Mouse (Mus musculus): ENCODE measurements around the gene Rpl29. TPM values are rescaled to one million over a fixed set of nuclear protein-coding genes. Genes with fewer than 3 reads are reported as not detected.

The Rpl29 gene
- polyA plus RNA-seq (2015; fragmentation: Nextera tagmentation; extraction: Ambion mirVana) = 476 and 565 TPM in 2 replicates

DNA sequence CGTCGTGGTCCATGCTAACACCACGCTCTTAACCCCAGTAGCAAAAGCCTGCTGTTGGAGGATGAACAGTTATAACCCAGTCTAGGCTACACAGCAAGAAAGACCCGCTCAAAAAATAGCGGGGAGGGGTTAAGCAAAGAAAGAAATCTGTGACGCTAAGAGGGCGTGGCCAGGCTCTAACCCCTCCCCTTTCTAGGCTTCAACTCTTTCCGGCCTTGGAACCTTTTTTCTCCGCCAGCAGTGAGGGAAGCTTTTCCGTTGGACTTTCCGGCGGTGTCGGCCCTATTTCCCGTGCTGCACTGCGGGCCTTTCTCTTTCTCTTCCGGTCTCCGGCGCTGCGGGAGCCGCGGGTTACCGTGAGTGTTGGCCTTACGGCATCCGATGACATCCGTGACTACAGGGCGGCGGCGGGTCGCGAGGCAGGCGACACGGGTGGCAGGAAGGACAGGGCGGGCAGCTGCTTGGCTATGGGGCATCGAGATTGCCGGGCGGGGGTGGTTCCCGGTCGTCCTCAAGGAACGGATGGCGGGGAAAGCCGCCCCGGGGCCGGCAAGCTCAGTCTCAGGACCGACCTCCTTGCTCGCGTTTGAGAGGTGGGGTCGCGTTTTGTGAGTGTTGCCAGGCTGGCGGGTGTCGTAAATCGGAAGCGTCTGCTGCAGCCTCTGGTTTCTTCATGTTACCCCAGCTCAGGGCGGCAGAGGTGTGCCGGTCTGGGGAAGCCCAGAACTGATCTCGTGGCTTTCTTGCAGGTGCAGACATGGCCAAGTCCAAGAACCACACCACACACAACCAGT is at the start of gene Rpl29:
Gene Rpl29, plus strand, starts transcription at position 234 of the 794 bp plus-strand sequence.
- WGBS = under 1% methylated on average over 53 of the region's 55 CpGs
- H3K27ac ChIP-seq (ENCODE audit: low read length) = peak within 1 kb of the TSS; percentile 95
- peak within 1 kb of the TSS; percentile 87 for H3K4me2 ChIP-seq (ENCODE audit: low read depth, low read length)
- H3K9me3 ChIP-seq (replicated peaks; ENCODE audit: control insufficient read depth, low read length) = no peaks in the 10 kb centered on the region
- peak within 1 kb of the TSS; percentile 92 for H3K4me3 ChIP-seq (ENCODE audit: low read length)
- peaks cover 10% of the 10 kb centered on the region for H3K4me1 ChIP-seq (ENCODE audit: control insufficient read depth, insufficient read depth, low read length)
- H3K9ac ChIP-seq (ENCODE audit: low read length) = peak within 1 kb of the TSS; percentile 96
- H3K27me3 ChIP-seq (ENCODE audit: control insufficient read depth, insufficient read depth, low read length) = no peaks in the 10 kb centered on the region
- peak; percentile 93 for ATAC-seq (replicated peaks; ENCODE audit: extremely low read depth, insufficient read depth, low FRiP score)
- H3K36me3 ChIP-seq (ENCODE audit: control insufficient read depth, insufficient read depth) = peaks cover 29% of the 10 kb centered on the region

DNA sequence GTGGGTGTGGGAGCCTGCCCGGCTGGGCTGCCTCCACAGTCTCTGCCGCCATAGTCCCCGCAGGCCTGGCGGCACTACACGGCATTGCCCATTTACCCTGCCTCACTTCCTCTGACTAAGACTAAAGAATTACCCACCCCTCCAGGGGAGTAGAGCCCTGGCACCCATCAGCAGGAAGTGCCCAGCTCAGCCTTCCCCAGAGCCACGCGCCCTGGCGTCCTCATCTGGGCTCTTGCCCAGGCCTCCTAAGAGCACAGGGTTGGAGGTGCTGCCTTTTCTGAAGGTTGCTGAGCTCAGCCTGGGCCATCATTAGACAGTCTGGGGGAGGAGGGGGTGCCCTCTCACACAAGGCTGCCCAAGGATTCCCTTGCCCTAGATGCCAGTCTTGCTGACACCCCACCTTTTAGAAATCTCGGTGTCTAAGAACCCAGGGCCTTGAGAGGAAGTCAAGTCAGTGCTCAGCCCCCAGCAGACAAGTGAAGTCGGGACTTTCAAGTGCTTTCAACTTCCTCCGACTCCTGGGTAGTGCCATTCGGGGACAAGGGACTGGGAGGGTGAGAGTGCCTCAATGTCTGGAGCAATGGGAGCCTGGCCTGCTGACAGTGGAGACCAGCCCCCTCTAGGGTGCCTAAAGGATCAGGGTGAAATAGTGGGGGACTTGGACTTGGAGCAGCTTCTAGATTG is 42.9 kb upstream of the Rpl29 start:
- Histone ChIP-seq H3K36me3 (ENCODE audit: control insufficient read depth, insufficient read depth) (no peaks in the 10 kb centered on the region), H3K27ac (ENCODE audit: low read length) (no peak overlapping the region), H3K4me2 (ENCODE audit: low read depth, low read length) (no peak overlapping the region), H3K4me1 (ENCODE audit: control insufficient read depth, insufficient read depth, low read length) (peaks cover 12% of the 10 kb centered on the region), H3K9me3 (replicated peaks; ENCODE audit: control insufficient read depth, low read length) (peaks cover 5% of the 10 kb centered on the region; the same call in 1 of the 2 replicates), H3K4me3 (ENCODE audit: low read length) (no peak overlapping the region), H3K9ac (ENCODE audit: low read length) (no peak overlapping the region), H3K27me3 (ENCODE audit: control insufficient read depth, insufficient read depth, low read length) (no peaks in the 10 kb centered on the region)
- no peak for ATAC-seq (replicated peaks; ENCODE audit: extremely low read depth, insufficient read depth, low FRiP score)
- 76% methylated on average over 12 of the region's 12 CpGs for WGBS

DNA sequence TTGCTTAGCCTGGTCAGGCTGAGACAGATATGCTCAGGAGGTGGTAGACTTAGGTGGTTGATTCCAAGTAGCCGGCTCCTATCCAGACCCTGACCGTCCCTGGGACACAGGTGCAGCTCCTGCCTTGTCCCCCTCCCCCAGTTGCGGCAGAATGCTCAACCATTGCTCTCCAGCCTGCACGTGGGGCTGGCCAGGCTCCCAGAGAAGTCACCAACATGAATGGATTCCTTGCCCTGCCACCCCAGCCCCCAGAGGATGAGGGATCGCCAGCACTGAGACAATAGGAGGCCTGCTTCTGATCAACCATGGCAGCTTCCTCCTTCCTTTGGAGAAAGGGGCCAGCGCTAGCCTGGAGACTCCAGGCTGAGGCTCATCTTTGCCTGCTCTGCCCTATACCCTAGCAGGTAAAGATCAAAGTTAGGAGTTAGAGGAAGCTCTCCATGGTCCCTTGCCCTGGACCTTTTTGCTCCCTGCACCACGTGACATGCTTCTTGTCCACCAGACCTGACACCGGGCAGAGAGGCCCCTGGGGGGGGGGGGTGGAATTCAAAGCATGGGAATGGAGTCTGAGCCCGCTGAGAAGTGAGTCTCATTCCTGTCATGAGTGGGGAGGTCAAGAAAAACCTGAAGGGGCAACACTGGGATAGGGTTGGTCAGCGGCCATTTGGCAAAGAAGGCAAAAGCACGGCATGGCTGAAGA is 36.3 kb upstream of the Rpl29 start:
- no peak overlapping the region for H3K4me2 ChIP-seq (ENCODE audit: low read depth, low read length)
- H3K27me3 ChIP-seq (ENCODE audit: control insufficient read depth, insufficient read depth, low read length) = no peaks in the 10 kb centered on the region
- H3K4me3 ChIP-seq (ENCODE audit: low read length) = no peak overlapping the region
- ATAC-seq (replicated peaks; ENCODE audit: extremely low read depth, insufficient read depth, low FRiP score) = no peak
- H3K27ac ChIP-seq (ENCODE audit: low read length) = no peak overlapping the region
- WGBS = 51% methylated on average over 11 of the region's 11 CpGs
- H3K4me1 ChIP-seq (ENCODE audit: control insufficient read depth, insufficient read depth, low read length) = peaks cover 32% of the 10 kb centered on the region
- peaks cover 5% of the 10 kb centered on the region; the same call in 1 of the 2 replicates for H3K9me3 ChIP-seq (replicated peaks; ENCODE audit: control insufficient read depth, low read length)
- H3K36me3 ChIP-seq (ENCODE audit: control insufficient read depth, insufficient read depth) = no peaks in the 10 kb centered on the region
- H3K9ac ChIP-seq (ENCODE audit: low read length) = no peak overlapping the region

DNA sequence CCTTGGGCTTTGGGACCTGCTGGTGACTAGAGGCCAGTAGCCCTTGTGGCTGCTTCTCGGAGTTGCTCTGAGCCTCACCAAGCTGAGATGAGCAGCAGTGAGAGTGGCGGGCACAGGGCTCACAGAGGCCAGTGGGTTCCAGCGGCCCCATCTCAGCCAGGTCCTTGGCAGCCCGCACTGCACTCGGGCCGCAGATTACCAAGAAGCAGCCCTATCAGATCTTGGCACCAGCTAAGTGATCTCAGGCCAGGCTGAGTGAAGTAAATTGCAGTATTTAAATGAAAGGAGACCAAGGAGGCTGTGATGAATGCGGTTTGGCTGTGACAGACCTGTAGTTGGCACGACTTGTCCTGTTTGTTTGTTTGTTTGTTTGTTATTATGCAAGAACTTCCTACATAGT is 35.7 kb upstream of the Rpl29 start:
- Histone ChIP-seq H3K4me2 (ENCODE audit: low read depth, low read length) (no peak overlapping the region), H3K27ac (ENCODE audit: low read length) (no peak overlapping the region), H3K36me3 (ENCODE audit: control insufficient read depth, insufficient read depth) (no peaks in the 10 kb centered on the region), H3K4me1 (ENCODE audit: control insufficient read depth, insufficient read depth, low read length) (peaks cover 34% of the 10 kb centered on the region), H3K9ac (ENCODE audit: low read length) (no peak overlapping the region), H3K27me3 (ENCODE audit: control insufficient read depth, insufficient read depth, low read length) (no peaks in the 10 kb centered on the region), H3K4me3 (ENCODE audit: low read length) (no peak overlapping the region), H3K9me3 (replicated peaks; ENCODE audit: control insufficient read depth, low read length) (peaks cover 5% of the 10 kb centered on the region; the same call in 1 of the 2 replicates)
- WGBS = 75% methylated on average over 8 of the region's 8 CpGs
- no peak for ATAC-seq (replicated peaks; ENCODE audit: extremely low read depth, insufficient read depth, low FRiP score)

DNA sequence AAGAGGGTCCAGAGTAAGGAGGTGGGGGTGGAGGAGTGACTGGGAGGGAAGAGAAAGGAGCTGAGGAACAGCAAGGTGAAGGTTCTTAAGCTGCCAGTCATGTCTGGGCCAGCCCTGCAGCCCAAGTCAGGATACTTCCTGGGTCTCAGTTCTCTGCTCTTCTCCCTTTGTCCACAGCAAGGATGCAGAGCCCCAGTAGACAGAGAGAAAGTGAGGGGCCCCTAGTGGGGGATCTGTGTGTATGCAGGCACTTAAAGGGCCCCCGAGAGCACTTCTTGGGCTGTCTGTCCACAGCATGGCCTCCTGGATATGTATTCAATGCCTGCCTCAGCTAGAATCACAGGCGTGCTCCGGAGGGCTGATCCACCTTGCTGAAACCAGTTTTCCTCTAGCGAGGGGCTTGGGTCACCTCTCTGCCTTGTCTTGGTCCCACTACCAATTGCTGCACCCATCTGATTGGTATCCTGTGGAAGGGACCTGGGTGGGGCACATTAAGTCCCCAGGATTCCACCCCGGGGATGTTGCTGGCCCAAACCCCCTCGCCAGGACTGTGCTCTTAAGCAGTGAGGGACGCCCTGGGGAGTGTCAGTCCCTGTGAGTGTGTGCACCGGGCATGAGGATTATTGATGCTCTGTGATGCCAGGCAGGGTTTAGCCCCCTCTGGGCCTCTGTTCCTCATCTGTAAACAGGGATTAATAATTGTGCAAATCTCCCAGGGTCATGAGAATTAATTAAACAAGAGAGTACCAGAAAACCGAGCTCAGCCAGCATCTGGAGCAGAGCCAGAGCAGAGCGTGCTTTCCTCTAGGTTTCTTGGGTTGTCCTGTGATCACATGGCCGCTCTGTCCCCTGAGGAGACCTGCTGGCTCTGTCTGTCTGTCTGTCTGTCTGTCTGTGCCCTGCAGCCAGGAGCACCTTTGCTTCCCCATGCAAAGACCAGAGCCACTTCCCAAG is 34.3 kb upstream of the Rpl29 start:
- Histone ChIP-seq H3K27me3 (ENCODE audit: control insufficient read depth, insufficient read depth, low read length) (no peaks in the 10 kb centered on the region), H3K27ac (ENCODE audit: low read length) (no peak overlapping the region), H3K36me3 (ENCODE audit: control insufficient read depth, insufficient read depth) (no peaks in the 10 kb centered on the region), H3K9ac (ENCODE audit: low read length) (0 out of 2 replicates have a peak overlapping the region, but pooled peaks have one; percentile 4), H3K4me1 (ENCODE audit: control insufficient read depth, insufficient read depth, low read length) (peaks cover 34% of the 10 kb centered on the region), H3K9me3 (replicated peaks; ENCODE audit: control insufficient read depth, low read length) (no peaks in the 10 kb centered on the region; the same call in 1 of the 2 replicates), H3K4me3 (ENCODE audit: low read length) (no peak overlapping the region), H3K4me2 (ENCODE audit: low read depth, low read length) (no peak overlapping the region)
- ATAC-seq (replicated peaks; ENCODE audit: extremely low read depth, insufficient read depth, low FRiP score) = no peak
- WGBS = 60% methylated on average over 11 of the region's 11 CpGs

DNA sequence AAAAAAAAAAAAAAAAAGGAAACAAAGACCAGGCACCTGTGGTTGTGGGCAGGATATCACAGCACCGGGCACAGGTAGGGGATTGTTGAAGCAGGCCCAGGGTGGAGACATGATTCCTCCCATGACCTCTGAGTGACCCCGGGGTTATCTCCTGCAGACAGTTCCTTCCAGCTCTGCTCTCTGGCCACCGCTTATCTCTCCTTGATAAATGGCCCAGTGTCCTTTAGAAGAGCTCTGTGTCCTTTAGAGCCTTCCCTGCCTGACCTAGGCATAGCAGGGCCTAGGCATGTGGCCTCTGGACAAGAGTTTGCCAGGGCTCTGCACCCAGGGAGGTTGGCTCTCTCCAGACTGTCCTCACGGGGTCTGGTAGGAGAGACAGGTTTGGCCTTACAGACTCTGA is 31.5 kb upstream of the Rpl29 start:
- Histone ChIP-seq H3K4me1 (ENCODE audit: control insufficient read depth, insufficient read depth, low read length) (peaks cover 31% of the 10 kb centered on the region), H3K36me3 (ENCODE audit: control insufficient read depth, insufficient read depth) (no peaks in the 10 kb centered on the region), H3K4me2 (ENCODE audit: low read depth, low read length) (no peak overlapping the region), H3K9ac (ENCODE audit: low read length) (0 out of 2 replicates have a peak overlapping the region, but pooled peaks have one; percentile 30), H3K27ac (ENCODE audit: low read length) (peak overlapping the region; percentile 38; the same call in 1 of the 2 replicates), H3K4me3 (ENCODE audit: low read length) (no peak overlapping the region), H3K27me3 (ENCODE audit: control insufficient read depth, insufficient read depth, low read length) (no peaks in the 10 kb centered on the region), H3K9me3 (replicated peaks; ENCODE audit: control insufficient read depth, low read length) (no peaks in the 10 kb centered on the region)
- ATAC-seq (replicated peaks; ENCODE audit: extremely low read depth, insufficient read depth, low FRiP score) = 0 out of 2 replicates have a peak, but pooled peaks have one; percentile 18
- WGBS = 23% methylated on average over 4 of the region's 4 CpGs

DNA sequence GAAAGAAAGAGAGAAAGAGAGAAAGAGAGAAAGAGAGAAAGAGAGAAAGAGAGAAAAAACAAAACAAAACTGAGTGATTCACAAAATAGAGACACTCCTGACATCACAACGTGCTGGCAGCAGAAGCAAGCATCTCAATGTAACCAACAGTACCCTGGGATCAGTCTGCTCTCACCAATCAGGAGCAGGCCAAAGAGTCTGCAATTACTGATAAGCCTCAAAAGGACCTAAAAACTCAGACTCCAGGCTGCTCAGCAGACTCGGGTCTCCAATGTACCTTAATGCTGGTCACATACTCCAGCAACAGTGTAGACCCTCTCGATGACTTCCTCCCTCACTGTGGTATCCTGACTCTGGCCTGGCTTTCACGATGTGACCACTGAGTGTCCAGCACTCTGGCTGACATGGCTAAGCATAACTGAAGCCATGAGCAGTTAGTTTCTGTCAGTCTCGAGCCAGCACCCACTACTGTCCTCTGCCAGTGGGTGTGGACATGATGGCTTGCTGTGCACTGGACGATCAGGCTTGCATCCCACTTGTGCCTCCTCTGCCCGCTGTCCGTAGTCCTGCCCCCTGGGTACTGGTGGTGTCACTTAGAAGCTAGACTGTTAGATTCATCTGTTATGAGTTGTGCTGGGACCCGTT is 30.5 kb upstream of the Rpl29 start:
- Histone ChIP-seq H3K27me3 (ENCODE audit: control insufficient read depth, insufficient read depth, low read length) (no peaks in the 10 kb centered on the region), H3K4me2 (ENCODE audit: low read depth, low read length) (no peak overlapping the region), H3K4me3 (ENCODE audit: low read length) (no peak overlapping the region), H3K9ac (ENCODE audit: low read length) (no peak overlapping the region), H3K4me1 (ENCODE audit: control insufficient read depth, insufficient read depth, low read length) (peaks cover 32% of the 10 kb centered on the region), H3K27ac (ENCODE audit: low read length) (no peak overlapping the region), H3K9me3 (replicated peaks; ENCODE audit: control insufficient read depth, low read length) (no peaks in the 10 kb centered on the region), H3K36me3 (ENCODE audit: control insufficient read depth, insufficient read depth) (no peaks in the 10 kb centered on the region)
- ATAC-seq (replicated peaks; ENCODE audit: extremely low read depth, insufficient read depth, low FRiP score) = no peak
- 65% methylated on average over 9 of the region's 9 CpGs for WGBS

DNA sequence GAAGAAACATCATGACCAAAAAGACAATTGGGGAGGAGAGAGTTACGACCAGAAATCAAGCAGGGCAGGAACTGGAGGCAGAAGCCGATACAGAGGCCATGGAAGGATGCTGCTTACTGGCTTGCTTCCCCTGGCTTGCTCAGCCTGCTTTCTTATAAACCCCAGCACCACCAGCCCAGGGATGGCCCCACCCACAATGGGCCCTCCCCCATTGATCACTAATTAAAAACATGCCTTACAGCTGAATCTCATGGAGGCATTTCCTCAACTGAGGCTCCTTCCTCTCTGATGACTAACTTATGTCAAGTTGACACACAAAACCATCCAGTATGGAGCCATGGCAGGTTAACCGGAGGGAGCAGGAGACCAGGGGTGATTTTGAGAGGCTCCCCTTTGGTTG is 29.4 kb upstream of the Rpl29 start:
- Histone ChIP-seq H3K4me3 (ENCODE audit: low read length) (no peak overlapping the region), H3K36me3 (ENCODE audit: control insufficient read depth, insufficient read depth) (no peaks in the 10 kb centered on the region), H3K9me3 (replicated peaks; ENCODE audit: control insufficient read depth, low read length) (no peaks in the 10 kb centered on the region), H3K27ac (ENCODE audit: low read length) (no peak overlapping the region), H3K4me1 (ENCODE audit: control insufficient read depth, insufficient read depth, low read length) (peaks cover 27% of the 10 kb centered on the region), H3K9ac (ENCODE audit: low read length) (no peak overlapping the region), H3K4me2 (ENCODE audit: low read depth, low read length) (no peak overlapping the region), H3K27me3 (ENCODE audit: control insufficient read depth, insufficient read depth, low read length) (no peaks in the 10 kb centered on the region)
- no peak for ATAC-seq (replicated peaks; ENCODE audit: extremely low read depth, insufficient read depth, low FRiP score)
- 83% methylated on average over 3 of the region's 3 CpGs for WGBS
